Mouse (Mus musculus): ENCODE measurements at regions not wholly inside any gene's neighbourhood (a gene's known extent, or its start where the extent isn't known, plus 50 kb on each side); places are given as distances from the start of the nearest gene placed in this dataset.
"Not testable (repeated sequence)": the region's sequence is repeated elsewhere in the genome, so short reads cannot be mapped to it uniquely, and the experiment has no call there.

GRCm38 (mm10) chrX:18960465-18960864 is 499.3 kb upstream of the 4930578C19Rik start:
- no peak for DNase-seq

DNA sequence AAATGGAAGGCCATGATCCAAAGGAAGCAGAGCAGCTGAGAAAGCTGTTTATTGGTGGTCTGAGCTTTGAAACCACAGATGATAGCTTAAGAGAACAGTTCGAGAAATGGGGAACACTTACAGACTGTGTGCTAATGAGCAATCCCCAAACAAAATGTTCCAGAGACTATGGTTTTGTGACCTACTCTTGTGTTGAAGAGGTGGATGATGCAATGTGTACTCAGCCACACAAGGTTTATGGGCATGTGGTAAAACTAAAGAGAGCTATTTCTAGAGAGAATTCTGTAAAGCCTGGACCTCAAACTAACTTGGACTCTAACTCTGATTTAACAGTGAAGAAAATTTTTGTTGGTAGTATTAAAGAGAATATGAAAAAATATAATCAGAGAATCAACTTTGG is 481.4 kb upstream of the 4930578C19Rik start:
- DNase-seq: no peak

- no peak for DNase-seq
Measured at GRCm38 (mm10) chrX:18933340-18933739, 472.1 kb upstream of the 4930578C19Rik start.

DNA sequence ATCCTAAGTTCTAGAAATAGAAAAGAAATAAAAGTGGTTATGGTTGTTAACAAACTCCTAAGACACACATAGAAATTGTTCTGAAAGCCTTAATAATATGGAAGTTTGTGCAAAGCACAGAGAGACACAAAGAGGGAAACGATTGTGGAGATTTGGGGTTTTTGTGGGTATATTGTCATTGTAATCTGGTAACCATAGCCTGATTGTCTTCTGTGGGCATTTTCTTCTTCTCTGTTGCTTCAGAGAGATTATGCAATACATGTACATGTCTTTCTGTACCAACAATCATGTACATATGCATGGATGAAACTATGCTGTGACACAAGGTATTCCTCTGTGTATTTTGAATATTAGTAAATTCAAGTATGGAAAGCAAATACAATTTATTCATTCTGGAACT is 461.9 kb upstream of the 4930578C19Rik start:
- no peak for DNase-seq

DNA sequence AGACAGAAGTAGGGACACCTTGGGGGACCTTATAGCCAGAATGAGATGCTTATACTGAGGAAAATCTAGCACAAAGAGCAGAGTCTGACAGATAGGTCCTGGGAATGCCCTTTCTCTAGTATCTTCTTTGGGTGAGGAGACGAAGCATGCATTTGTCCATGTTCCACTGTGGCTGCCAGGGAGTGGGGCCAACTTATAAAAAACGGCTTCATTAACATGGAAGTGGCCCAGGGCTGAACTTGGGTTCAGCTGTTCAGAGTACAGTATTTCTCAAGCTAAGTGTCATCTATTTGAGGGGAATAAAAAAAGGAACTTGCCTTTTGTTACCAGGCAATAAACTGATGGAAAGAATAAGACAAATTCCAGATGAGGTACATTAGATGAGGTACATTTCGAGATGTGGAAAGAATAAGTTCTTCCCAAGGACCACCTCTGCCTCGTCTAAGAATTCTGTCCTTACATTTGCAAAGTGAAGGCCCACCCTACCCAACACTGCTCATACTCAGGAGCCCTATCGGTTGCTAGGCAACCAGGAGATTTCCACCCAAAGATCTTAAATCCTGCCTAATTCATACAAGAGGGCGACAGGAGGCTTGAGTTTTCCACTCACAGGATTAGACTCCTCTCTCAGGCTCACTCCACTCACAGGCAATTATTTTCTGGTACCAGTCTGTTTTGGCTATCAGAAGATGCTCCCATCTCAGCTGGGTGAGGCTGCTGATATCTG is 460.3 kb upstream of the 4930578C19Rik start:
- DNase-seq: no peak

DNA sequence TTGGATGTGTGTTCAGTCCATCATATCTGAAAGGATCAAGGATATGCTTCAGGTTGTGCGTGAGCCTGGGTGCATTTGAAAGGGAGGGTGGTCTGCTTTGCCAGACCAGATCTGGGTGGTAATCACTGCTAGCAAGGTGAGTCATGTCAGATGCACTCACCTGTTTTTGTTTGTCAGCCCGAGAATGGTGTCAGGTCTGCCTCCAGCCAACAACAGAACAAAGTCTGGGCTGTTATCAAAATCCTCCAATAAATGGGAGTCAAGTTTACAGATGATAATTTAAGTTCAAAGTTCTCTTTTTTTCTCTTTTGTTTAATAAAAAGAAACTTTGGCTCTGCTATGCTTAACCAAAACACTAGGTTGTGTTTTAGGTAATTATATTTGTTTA is 421.6 kb upstream of the 4930578C19Rik start:
- DNase-seq: no peak

GRCm38 (mm10) chrX:18882088-18882783 is 421.0 kb upstream of the 4930578C19Rik start:
- DNase-seq: peak; percentile 3

GRCm38 (mm10) chrX:18875734-18876133 is 414.5 kb upstream of the 4930578C19Rik start:
- DNase-seq: no peak

GRCm38 (mm10) chrX:18874051-18874450 is 412.9 kb upstream of the 4930578C19Rik start:
- DNase-seq: no peak

DNA sequence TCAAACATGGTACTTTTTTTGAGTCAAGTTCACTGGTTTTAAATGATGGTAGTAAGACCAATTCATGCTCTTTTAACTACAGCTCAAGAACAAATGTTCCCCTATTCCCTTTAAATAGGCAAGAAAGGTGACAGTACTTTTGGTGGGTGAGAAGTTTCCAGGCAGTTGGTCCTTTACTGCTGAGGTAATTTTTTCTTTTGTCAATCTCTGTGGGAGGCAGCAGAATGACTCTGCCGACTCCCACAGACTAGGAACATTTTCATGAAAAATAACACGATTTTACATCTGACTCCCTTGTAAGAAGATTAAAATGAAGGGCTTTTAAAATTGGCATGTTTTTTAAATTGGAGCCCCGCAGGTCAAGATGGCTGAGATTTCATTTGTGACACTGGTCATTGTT is 377.5 kb upstream of the 4930578C19Rik start:
- DNase-seq: no peak

GRCm38 (mm10) chrX:18824971-18825370 is 363.8 kb upstream of the 4930578C19Rik start:
- not testable (repeated sequence) for DNase-seq

GRCm38 (mm10) chrX:18814441-18814973 is 353.3 kb upstream of the 4930578C19Rik start:
- no peak for DNase-seq
